Mouse (Mus musculus): ENCODE data around the gene Sptbn1.

GRCm38 (mm10) chr11:30110634-30111033 is 157.3 kb downstream of the Sptbn1 start:
- TF ChIP-seq CTCF (IDR thresholded peaks at IDR 0.05; ENCODE audit: low read depth, low read length) = no peak
- no peak for TF ChIP-seq GATA1 (IDR thresholded peaks at IDR 0.05; ENCODE audit: borderline replicate concordance, low read length)
- no peak for TF ChIP-seq TAL1 (conservative IDR thresholded peaks at IDR 0.05; ENCODE audit: low read depth, low read length)
- TF ChIP-seq POLR2AphosphoS5 (IDR thresholded peaks at IDR 0.05; ENCODE audit: insufficient replicate concordance, low read depth, low read length) = no peak
- TF ChIP-seq GATA2 (IDR thresholded peaks at IDR 0.05; ENCODE audit: borderline replicate concordance, low read depth, low read length) = no peak

All from G1E (cell line).